Mouse (Mus musculus) cortical plate, adult 2 months (tissue): ENCODE results near the gene Tctex1d4.

Experiments
- CTCF ChIP-seq: fragments of 200-500 bp; IDR thresholded peaks from 2 replicates; pipeline ENCODE4 v1.5.1; 2011; ENCODE audit warnings: mild to moderate bottlenecking, control low read depth, low read length; ENCODE audit not compliant: insufficient read depth; ENCODE audit errors: extremely low read depth
- POLR2A ChIP-seq: fragments of 200-500 bp; IDR thresholded peaks from 2 replicates; pipeline ENCODE4 v1.6.1; 2011; ENCODE audit warnings: mild to moderate bottlenecking, low read length, control low read depth; ENCODE audit not compliant: insufficient read depth; ENCODE audit errors: extremely low read depth

GRCm38 (mm10) chr4:117107813-117108523, 18.6 kb upstream of the Tctex1d4 start:
- no peak for TF ChIP-seq CTCF
- TF ChIP-seq POLR2A = no peak
